Mouse (Mus musculus) embryonic facial prominence, embryonic 11.5 days (tissue): ENCODE results near the gene Letm1. TPM values are rescaled to one million over a fixed set of nuclear protein-coding genes. Genes with fewer than 3 reads are reported as not detected.
A peak's percentile ranks its signal among the peaks of the same experiment; 100 is the strongest.

ENCODE experiments used
- ATAC-seq: fragments of 200-750 bp; cut with Nextera tagmentation; replicated peaks from 2 replicates; pipeline ENCODE4 v1.8.0; 2017; ENCODE audit warnings: low read depth; ENCODE audit not compliant: insufficient number of reproducible peaks, low FRiP score, low TSS enrichment
- DNase-seq: peaks from one replicate; pipeline ENCODE4 v3.0.0-alpha.2; 2015; ENCODE audit warnings: low spot score
- H3K27ac ChIP-seq: fragments of 300-500 bp; sonication (generic); replicated peaks from 2 replicates; pipeline ENCODE4 v1.5.1; 2014; ENCODE audit warnings: mild to moderate bottlenecking, low read depth, low read length, control low read depth
- H3K27me3 ChIP-seq: fragments of 300-500 bp; sonication (generic); 2 replicates; pipeline ENCODE4 v1.6.1; 2014; ENCODE audit warnings: mild to moderate bottlenecking, low read length, moderate library complexity, mixed read lengths; ENCODE audit not compliant: control insufficient read depth, insufficient read depth
- H3K36me3 ChIP-seq: fragments of 300-500 bp; sonication (generic); replicated peaks from 2 replicates; pipeline ENCODE4 v1.6.1; 2014; ENCODE audit warnings: low read depth, mild to moderate bottlenecking, low read length, moderate library complexity, mixed read lengths; ENCODE audit not compliant: control insufficient read depth, insufficient read depth
- H3K4me1 ChIP-seq: fragments of 300-500 bp; sonication (generic); 2 replicates; pipeline ENCODE4 v1.6.1; 2014; ENCODE audit warnings: low read length, mixed read lengths; ENCODE audit not compliant: control insufficient read depth, insufficient read depth
- H3K4me2 ChIP-seq: fragments of 300-500 bp; sonication (generic); 2 replicates; pipeline ENCODE4 v1.6.1; 2014; ENCODE audit warnings: low read depth, mild to moderate bottlenecking, control low read depth, low read length, moderate library complexity
- H3K4me3 ChIP-seq: fragments of 300-500 bp; sonication (generic); 2 replicates; pipeline ENCODE4 v1.5.1; 2014; ENCODE audit warnings: low read depth, low read length, control low read depth
- H3K9ac ChIP-seq: fragments of 300-500 bp; sonication (generic); replicated peaks from 2 replicates; pipeline ENCODE4 v1.6.1; 2014; ENCODE audit warnings: mild to moderate bottlenecking, control low read depth, low read length
- H3K9me3 ChIP-seq: fragments of 300-500 bp; sonication (generic); replicated peaks from 2 replicates; pipeline ENCODE4 v1.6.1; 2016; ENCODE audit warnings: mild to moderate bottlenecking, low read length, inconsistent platforms, mixed read lengths; ENCODE audit not compliant: control insufficient read depth
- WGBS: fragments of 180-500 bp; shearing (Covaris S2); extraction: QIAGEN DNeasy Blood & Tissue Kit; methylation state at CpG from one replicate; pipeline ENCODE4 v1.1.7; 2014; 5-methylcytosine and 5-hydroxymethylcytosine counted together
- polyA plus RNA-seq: library from polyadenylated mRNA; unstranded; fragments of >200 nt; fragmentation: Nextera tagmentation; extraction: Ambion mirVana; gene quantifications from 2 replicates; pipeline ENCODE4 v1.2.1, GENCODE M21; 2014

The Letm1 gene
- polyA plus RNA-seq, 1 experiment from 2014 or later, result 48.9 TPM

DNA sequence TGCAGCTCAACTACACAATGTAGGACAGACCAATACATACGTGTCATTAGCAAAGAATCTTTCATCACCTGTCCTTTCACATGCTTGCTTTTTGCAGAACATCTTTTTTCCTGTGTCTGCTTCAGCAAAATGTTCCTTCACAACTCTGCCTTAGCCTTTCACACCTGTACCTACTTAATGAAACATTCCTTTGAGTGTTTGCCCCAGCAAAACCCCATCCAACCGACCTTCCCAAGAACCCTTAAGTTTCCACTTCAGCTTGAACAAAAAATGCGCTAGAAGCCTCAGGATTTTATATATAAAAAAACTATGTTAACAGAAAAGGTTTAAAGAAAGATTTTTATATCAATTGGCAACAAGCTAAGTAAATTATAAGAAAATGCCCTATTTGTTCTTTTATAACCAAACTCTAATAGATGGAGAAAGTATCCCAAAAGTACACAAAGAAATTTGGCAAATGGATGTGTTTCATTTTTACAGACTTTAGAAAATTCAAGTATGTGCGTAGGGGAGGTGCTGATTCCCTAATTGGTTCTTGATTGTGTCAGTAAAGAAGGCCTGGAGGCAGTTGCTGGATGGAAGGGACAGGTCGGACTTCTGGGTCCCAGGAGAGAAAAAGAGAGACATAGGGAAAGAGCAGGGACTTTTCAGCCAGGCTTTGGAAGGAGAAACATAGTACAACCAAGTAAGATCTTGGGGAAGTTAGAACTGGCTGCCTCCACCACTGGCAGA lies 9.5 kb upstream of the Letm1 start:
- Histone ChIP-seq H3K4me2 (no peak overlapping the region), H3K27ac (no peak overlapping the region), H3K36me3 (no peaks in the 10 kb centered on the region), H3K27me3 (no peaks in the 10 kb centered on the region), H3K9ac (no peak overlapping the region), H3K4me1 (no peaks in the 10 kb centered on the region), H3K9me3 (no peaks in the 10 kb centered on the region), H3K4me3 (no peak overlapping the region)
- ATAC-seq, result no peak
- 73% methylated on average over 5 of the region's 5 CpGs for WGBS
- no peak for DNase-seq

- Histone ChIP-seq H3K36me3 (no peaks in the 10 kb centered on the region), H3K4me2 (peak overlapping the region; percentile 87), H3K4me3 (peak overlapping the region; percentile 86), H3K27ac (no peak overlapping the region), H3K4me1 (no peaks in the 10 kb centered on the region), H3K27me3 (no peaks in the 10 kb centered on the region), H3K9ac (peak overlapping the region; percentile 89), H3K9me3 (no peaks in the 10 kb centered on the region)
- no peak for DNase-seq
- whole genome bisulfite sequencing, result 9% methylated on average over 6 of the region's 6 CpGs
- peak; percentile 76 for ATAC-seq
These were observed 378 bp upstream of the Letm1 start for GRCm38 (mm10) chr5:33782999-33783390.

DNA sequence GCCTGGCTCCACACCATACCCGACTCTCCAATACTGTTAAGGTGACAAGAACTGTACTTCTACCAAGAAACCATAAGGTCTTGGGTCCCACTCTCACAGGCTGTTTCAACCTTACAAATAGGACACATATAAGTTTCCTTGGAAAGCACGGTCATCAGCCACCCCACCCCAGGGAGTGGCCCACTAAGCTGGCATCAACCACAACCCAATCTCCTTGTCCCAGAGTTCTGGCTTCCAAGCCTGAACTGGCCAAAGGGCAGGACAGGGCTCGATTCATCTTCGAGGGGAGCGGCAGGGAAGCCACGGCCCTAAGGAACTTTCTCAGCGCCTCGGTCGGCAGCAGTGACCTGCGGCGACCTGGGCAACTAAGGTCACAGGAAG lies 663 bp downstream of the Letm1 start:
- DNase-seq (peak; percentile 2), ATAC-seq (no peak; the same call in 1 of the 2 replicates)
- Histone ChIP-seq H3K4me1 (no peaks in the 10 kb centered on the region), H3K27ac (peak overlapping the region; percentile 75; the same call in 1 of the 2 replicates), H3K4me2 (peak overlapping the region; percentile 87), H3K27me3 (no peaks in the 10 kb centered on the region), H3K36me3 (peaks cover 5% of the 10 kb centered on the region), H3K4me3 (peak overlapping the region; percentile 86), H3K9me3 (no peaks in the 10 kb centered on the region), H3K9ac (peak overlapping the region; percentile 89)
- WGBS, result 5% methylated on average over 11 of the region's 11 CpGs

DNA sequence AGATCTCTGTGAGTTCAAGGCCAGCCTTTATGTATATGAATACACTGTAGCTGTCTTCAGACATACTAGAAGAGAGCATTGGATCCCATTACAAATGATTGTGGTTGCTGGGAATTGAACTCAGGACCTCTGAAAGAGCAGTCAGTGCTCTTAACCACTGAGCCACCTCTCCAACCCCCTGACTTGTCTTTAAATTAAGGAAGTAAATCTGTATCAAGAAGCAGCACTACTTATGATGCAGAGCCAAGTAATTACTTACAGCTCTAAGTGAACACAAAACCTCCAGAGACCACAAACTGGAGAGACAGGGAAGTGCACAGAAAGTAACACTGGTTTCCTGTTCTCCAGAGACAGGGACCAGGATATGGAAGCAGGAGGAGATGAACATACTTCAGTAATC lies 5.4 kb downstream of the Letm1 start:
- Histone ChIP-seq H3K36me3 (peaks cover 5% of the 10 kb centered on the region), H3K27me3 (no peaks in the 10 kb centered on the region), H3K9ac (no peak overlapping the region), H3K27ac (no peak overlapping the region), H3K4me3 (no peak overlapping the region), H3K4me2 (no peak overlapping the region), H3K4me1 (no peaks in the 10 kb centered on the region), H3K9me3 (no peaks in the 10 kb centered on the region)
- ATAC-seq, result no peak
- no peak for DNase-seq

DNA sequence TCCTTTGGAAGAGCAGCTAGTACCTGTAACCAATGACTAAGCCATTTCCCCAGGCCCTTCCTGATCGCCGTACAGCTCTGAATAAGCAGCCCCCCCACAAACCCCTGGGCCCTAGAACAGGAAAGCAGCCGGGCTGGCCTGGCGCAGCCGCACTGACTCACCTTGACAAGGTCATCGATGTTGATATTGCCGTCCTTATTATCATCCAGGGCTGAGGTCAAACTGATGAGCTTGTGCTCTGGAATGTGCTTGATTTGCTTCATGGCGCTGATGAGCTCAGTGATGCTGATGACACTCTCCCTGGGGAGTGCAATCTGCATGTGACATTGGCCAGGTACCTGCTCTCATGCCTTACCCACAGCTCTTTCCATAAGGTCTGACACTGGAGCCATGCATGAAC lies 39.1 kb downstream of the Letm1 start:
- Histone ChIP-seq H3K4me2 (no peak overlapping the region), H3K27me3 (no peaks in the 10 kb centered on the region), H3K27ac (no peak overlapping the region), H3K4me3 (no peak overlapping the region), H3K9me3 (no peaks in the 10 kb centered on the region), H3K9ac (no peak overlapping the region), H3K36me3 (peaks cover 8% of the 10 kb centered on the region; the same call in 1 of the 2 replicates), H3K4me1 (no peaks in the 10 kb centered on the region)
- no peak for DNase-seq
- 94% methylated on average over 8 of the region's 8 CpGs for WGBS
- no peak for ATAC-seq

DNA sequence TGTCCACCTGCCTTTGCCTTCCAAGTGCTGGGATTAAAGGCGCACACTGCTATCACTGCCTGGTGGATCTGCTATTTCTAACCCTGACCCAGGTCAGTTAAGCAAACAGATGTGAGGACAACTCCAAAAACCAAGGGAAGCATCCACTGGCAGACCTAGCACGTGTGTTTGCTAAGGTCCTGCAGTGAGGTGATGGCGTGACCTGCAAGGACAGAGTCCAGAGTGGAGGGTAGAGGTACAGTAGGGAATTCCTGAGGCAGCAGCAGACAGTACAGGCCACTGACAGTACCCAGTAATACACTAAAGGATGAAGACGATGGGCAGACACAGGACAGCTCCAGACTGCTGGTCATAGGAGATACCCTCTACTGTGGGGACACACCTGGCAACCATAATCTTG lies 42.1 kb downstream of the Letm1 start:
- WGBS, result 89% methylated on average over 4 of the region's 4 CpGs
- Histone ChIP-seq H3K4me3 (no peak overlapping the region), H3K36me3 (peaks cover 5% of the 10 kb centered on the region; the same call in 1 of the 2 replicates), H3K9ac (no peak overlapping the region), H3K4me2 (no peak overlapping the region), H3K27me3 (no peaks in the 10 kb centered on the region), H3K9me3 (no peaks in the 10 kb centered on the region), H3K27ac (no peak overlapping the region), H3K4me1 (no peaks in the 10 kb centered on the region)
- no peak for DNase-seq
- no peak for ATAC-seq

- H3K36me3 ChIP-seq, result peaks cover 3% of the 10 kb centered on the region; the same call in 1 of the 2 replicates
- no peaks in the 10 kb centered on the region for H3K27me3 ChIP-seq
- no peak overlapping the region for H3K4me3 ChIP-seq
- no peak overlapping the region for H3K9ac ChIP-seq
- no peaks in the 10 kb centered on the region for H3K4me1 ChIP-seq
- 0 out of 2 replicates have a peak, but pooled peaks have one; percentile 21 for ATAC-seq
- no peak for DNase-seq
- H3K9me3 ChIP-seq, result no peaks in the 10 kb centered on the region
- no peak overlapping the region for H3K27ac ChIP-seq
- no peak overlapping the region for H3K4me2 ChIP-seq
These were observed 44.3 kb downstream of the Letm1 start for GRCm38 (mm10) chr5:33738341-33738740.

DNA sequence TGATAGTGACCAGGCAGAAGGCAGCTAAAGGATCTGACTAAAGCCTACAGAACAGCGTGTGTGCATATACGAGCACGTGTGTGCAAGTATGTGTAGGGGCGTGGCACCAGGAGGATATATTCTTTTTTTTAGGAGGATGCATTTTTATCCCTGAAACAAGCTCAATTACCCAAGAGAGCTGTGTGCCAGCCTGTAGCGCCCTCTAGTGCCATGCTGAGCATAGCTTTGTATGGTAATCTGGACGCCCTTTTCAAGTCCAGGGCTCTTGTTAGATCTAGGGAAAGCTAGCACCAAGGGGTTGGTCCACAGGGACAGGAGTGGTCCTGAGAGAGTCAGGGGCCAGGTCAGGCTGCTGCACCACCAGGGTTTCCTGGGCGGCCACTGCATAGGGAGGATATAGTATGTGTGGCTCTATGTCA lies 44.7 kb downstream of the Letm1 start:
- DNase-seq (peak; percentile 79), ATAC-seq (peak; percentile 58; the same call in 1 of the 2 replicates)
- no peak overlapping the region for H3K4me2 ChIP-seq
- no peaks in the 10 kb centered on the region for H3K27me3 ChIP-seq
- H3K27ac ChIP-seq, result no peak overlapping the region
- H3K4me1 ChIP-seq, result no peaks in the 10 kb centered on the region
- no peak overlapping the region for H3K9ac ChIP-seq
- no peaks in the 10 kb centered on the region for H3K9me3 ChIP-seq
- peaks cover 3% of the 10 kb centered on the region; the same call in 1 of the 2 replicates for H3K36me3 ChIP-seq
- no peak overlapping the region for H3K4me3 ChIP-seq
- 27% methylated on average over 7 of the region's 7 CpGs for WGBS
